Mouse (Mus musculus): Measurements from ENCODE around the gene Acpp.
"Not testable (repeated sequence)": the region's sequence is repeated elsewhere in the genome, so short reads cannot be mapped to it uniquely, and the experiment has no call there.

Acpp gene

GRCm38 (mm10) chr9:104337183-104337931, at the start of gene Acpp:
TSS of gene Acpp (minus strand) at chr9:104337748.
- no peak for DNase-seq (ENCODE audit: low read depth, low spot score)

GRCm38 (mm10) chr9:104382571-104383170, 45.1 kb upstream of the Acpp start:
- DNase-seq (ENCODE audit: low read depth, low spot score) = no peak

- no peak for DNase-seq (ENCODE audit: low read depth, low spot score)
Observed at GRCm38 (mm10) chr9:104379532-104380162, 42.1 kb upstream of the Acpp start.

DNA sequence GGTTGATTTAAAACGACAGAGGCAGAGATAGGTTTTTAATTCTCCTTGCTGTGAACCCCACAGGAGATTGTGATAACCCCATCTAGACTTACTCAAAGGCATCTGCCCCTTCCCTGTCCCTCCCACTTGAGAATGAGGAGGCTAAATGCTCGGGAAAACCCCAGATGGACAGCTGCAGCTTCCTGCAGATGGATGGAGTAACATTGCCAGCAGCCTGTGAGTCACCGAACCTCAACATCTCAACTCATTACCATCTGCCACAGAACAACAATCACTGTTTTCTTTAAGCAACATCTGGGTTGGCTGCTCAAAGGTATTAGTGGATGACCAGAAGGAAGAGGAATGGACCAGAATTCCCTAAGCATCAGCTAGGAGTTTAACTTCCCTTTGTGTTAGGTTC, 38.0 kb upstream of the Acpp start:
- DNase-seq (ENCODE audit: low read depth, low spot score) = no peak

DNA sequence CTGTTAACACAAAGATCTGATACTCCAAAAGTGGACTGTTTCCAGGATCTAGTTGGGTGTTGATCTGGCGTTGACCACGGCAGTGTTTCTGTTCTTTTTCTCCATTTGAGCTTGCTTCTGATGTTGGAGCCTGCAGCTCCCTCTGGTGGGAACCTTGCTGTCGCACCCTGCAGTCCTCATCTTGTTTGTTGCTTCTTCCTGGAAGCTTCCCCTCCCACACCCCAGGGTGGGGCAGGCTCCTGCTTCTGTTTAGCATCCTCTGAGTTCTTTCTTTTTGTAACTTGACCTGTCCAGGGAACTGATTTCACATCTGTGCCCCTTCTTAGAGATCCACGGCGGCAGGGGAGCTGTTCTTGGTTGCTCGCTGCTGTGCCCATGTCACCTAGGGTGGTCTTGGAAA, 35.7 kb upstream of the Acpp start:
- DNase-seq (ENCODE audit: low read depth, low spot score) = no peak

DNA sequence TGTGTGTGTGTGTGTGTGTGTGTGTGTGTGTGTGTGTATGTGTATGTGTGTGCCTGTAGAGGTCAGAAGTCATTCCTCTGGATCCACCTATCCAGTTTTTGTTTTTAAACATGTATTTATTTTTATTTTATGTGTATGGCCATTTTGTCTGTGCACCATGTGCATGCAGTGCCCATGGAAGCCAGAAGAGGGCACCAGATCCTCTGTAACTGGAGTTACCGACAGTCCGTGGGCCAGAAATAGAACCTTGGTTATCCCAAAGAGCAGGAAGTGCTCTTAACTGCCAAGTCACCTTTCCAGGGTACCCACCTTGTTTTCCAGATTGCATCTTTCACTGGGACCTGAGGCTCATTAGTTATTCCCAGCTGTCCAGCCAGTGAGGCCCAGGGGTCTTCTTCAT, 29.4 kb upstream of the Acpp start:
- DNase-seq (ENCODE audit: low read depth, low spot score) = no peak

GRCm38 (mm10) chr9:104361951-104362350, 24.4 kb upstream of the Acpp start:
- not testable (repeated sequence) for DNase-seq (ENCODE audit: low read depth, low spot score)

GRCm38 (mm10) chr9:104361073-104361891, 23.7 kb upstream of the Acpp start:
- DNase-seq (ENCODE audit: low read depth, low spot score) = no peak

DNA sequence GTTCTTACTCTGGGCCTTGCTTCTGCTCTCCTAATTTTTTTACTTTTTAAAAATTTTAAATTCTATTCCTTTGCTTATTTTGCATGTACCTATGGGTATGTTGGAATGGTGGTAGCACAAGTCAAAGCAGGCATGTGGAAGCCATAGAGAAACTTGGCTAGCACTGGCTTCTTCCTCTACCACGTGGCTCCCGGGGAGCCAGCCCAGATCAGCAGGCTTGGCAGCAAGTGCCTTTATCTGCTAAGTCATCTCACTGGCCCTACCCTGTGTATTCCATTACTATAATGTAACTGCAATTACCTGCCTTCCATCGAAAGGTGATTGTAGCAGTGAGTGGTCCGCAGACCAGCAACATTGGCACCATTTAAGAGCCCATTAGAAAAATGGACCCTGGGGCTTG, 22.8 kb upstream of the Acpp start:
- DNase-seq (ENCODE audit: low read depth, low spot score) = no peak

GRCm38 (mm10) chr9:104355521-104356270, 18.1 kb upstream of the Acpp start:
- DNase-seq (ENCODE audit: low read depth, low spot score) = no peak

- DNase-seq (ENCODE audit: low read depth, low spot score) = no peak
Observed at GRCm38 (mm10) chr9:104344136-104344535, 6.6 kb upstream of the Acpp start.

- DNase-seq (ENCODE audit: low read depth, low spot score) = no peak
Observed at GRCm38 (mm10) chr9:104339483-104339882, 1.9 kb upstream of the Acpp start.

GRCm38 (mm10) chr9:104338489-104339427, 1.2 kb upstream of the Acpp start:
- DNase-seq (ENCODE audit: low read depth, low spot score) = no peak

- DNase-seq (ENCODE audit: low read depth, low spot score) = no peak
Observed at GRCm38 (mm10) chr9:104331301-104331700, 6.2 kb downstream of the Acpp start.

DNA sequence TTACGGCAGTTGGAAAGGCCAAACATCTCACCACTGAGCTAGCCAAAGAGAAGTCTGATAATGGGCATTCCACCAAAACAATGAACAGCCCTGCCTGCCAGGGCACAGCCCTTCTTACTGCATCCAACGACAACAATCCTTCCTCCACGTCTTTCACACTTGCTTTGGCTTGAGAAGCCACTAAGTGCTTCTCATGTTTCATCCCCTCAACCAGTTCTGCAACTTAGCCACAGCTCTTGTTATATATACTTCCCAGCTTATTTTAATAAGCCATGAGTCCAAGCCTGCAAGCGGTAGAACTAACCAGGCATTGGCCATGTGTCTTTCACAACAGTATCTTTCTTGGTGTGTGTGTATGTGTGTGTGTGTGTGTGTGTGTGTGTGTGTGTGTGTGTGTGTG, 8.9 kb downstream of the Acpp start:
- DNase-seq (ENCODE audit: low read depth, low spot score) = no peak

- no peak for DNase-seq (ENCODE audit: low read depth, low spot score)
Observed at GRCm38 (mm10) chr9:104321519-104321918, 16.0 kb downstream of the Acpp start.

DNA sequence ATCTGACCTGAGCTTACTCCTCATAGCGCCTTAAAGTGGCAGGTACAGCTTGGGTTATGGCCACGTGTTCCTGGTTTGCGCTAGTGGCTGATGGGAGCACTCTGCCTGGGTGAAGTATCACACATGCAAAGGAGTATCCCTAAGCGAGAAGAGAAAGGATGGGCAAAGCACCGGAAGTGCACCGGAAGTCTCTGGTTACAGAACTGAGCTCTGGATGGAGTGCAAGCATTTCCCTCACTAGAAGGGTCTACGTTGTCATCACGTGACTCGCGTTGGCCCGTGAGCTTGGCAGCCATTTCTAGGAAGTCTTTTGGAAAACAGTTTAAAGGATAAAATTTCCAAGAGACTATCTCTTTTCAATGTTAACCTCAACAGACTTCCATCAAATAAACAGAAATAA, 21.2 kb downstream of the Acpp start:
- no peak for DNase-seq (ENCODE audit: low read depth, low spot score)

DNA sequence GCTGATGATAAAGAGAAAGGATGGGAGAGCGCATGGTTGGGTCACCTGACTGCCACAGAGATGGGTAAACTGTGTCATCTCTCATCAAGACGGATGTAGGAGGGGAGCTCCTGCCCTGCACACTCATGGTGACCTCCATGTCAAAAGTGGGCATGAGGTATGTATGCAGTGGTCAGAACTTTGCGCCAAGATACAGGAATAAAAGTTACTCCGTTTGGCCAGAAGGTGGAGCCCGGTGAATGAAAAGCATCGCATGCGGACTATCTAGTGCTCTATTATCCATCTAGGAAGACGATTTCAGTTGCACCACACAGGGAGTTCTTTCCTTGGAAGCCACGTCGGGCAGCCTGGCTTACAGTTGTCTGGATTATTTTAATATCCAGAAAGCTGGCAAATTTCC, 22.0 kb downstream of the Acpp start:
- DNase-seq (ENCODE audit: low read depth, low spot score) = no peak

GRCm38 (mm10) chr9:104306734-104307133, 30.8 kb downstream of the Acpp start:
- peak; percentile 34 for DNase-seq (ENCODE audit: low read depth, low spot score)

Measured in c-Kit-negative CD71-positive TER-119-positive erythroid progenitor cells, embryonic 14.5 days (primary cell).